Mouse (Mus musculus) small intestine, adult 2 months (tissue): ENCODE measurements around the gene Smarcc1.

Source experiments
- CTCF ChIP-seq: fragments of 200-500 bp; IDR thresholded peaks from 2 replicates; pipeline ENCODE4 v1.5.1; 2012; ENCODE audit warnings: low read depth, mild to moderate bottlenecking, control low read depth, inconsistent platforms, low read length, moderate library complexity, mixed read lengths; ENCODE audit not compliant: insufficient replicate concordance, insufficient read length; ENCODE audit errors: extremely low read depth
- POLR2A ChIP-seq: fragments of 200-500 bp; IDR thresholded peaks from 2 replicates; pipeline ENCODE4 v1.6.1; 2012; ENCODE audit warnings: low read depth, mild to moderate bottlenecking, control low read depth, inconsistent platforms, low read length, moderate library complexity

DNA sequence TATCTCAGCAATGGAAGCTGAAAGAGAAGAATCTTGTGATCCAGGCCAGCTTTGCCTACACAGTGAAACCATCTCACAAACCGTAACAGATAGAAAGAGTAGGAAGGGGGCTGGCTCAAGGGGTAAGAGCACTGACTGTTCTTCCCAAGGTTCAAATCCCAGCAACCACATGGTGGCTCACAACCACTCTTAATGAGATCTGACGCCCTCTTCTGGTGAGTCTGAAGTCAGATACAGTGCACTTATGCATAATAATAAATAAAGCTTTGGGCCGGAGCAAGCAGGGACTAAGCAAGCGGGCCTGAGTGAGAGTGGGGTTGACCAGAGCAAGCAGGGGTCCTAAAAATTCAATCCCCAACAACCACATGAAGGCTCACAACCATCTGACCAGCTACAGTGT is 24.2 kb upstream of the Smarcc1 start:
- TF ChIP-seq CTCF = no peak
- no peak for TF ChIP-seq POLR2A
